Mouse (Mus musculus): ENCODE data around the gene Tmem191c.

DNA sequence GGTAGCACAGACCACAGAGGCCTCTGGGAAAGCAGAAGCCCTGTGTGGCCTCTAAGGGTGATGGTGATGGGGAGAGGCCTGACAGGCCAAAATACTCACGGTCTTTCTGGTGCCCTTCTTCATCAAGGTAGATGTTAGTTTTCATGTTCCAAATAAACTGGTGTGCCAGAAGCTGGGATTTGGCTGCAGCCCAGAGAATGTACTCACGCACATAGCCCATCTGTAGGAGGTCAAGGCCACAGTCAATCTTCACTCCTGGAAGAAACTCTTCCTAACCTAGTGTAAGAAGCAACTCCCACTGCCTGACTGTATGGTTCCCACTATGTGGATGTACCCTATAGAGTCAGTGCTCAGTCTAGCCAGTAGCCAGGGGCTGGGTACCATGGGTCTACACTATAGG, 15.1 kb downstream of the Tmem191c start:
- TF ChIP-seq CTCF (IDR thresholded peaks at IDR 0.05; ENCODE audit: control insufficient read depth, insufficient read depth, insufficient replicate concordance, low read depth, low read length) (no peak), POLR2A (IDR thresholded peaks at IDR 0.05; ENCODE audit: control insufficient read depth, low read depth, low read length) (no peak)
